Mouse (Mus musculus) heart, embryonic 16.5 days (tissue): ENCODE data around the gene Tmem201. TPM values are rescaled to one million over a fixed set of nuclear protein-coding genes. Genes with fewer than 3 reads are reported as not detected.

Experiments used
- ATAC-seq: fragments of 200-750 bp; cut with Nextera tagmentation; replicated peaks from 2 replicates; pipeline ENCODE4 v1.8.0; 2017; ENCODE audit warnings: moderate number of reproducible peaks; ENCODE audit not compliant: insufficient read depth, low FRiP score; ENCODE audit errors: extremely low read depth
- H3K27ac ChIP-seq: fragments of 300-500 bp; sonication (generic); 2 replicates; pipeline ENCODE4 v1.5.1; 2014; ENCODE audit warnings: mild to moderate bottlenecking, low read length, control low read depth, moderate library complexity
- H3K27me3 ChIP-seq: fragments of 300-500 bp; sonication (generic); 2 replicates; pipeline ENCODE4 v1.6.1; 2014; ENCODE audit warnings: low read length, mixed read lengths; ENCODE audit not compliant: control insufficient read depth, insufficient read depth
- H3K36me3 ChIP-seq: fragments of 300-500 bp; sonication (generic); 2 replicates; pipeline ENCODE4 v1.6.1; 2014; ENCODE audit not compliant: control insufficient read depth, insufficient read depth
- H3K4me1 ChIP-seq: fragments of 300-500 bp; sonication (generic); 2 replicates; pipeline ENCODE4 v1.6.1; 2014; ENCODE audit warnings: low read length, mixed read lengths; ENCODE audit not compliant: control insufficient read depth, insufficient read depth
- H3K4me2 ChIP-seq: fragments of 300-500 bp; sonication (generic); 2 replicates; pipeline ENCODE4 v1.6.1; 2014; ENCODE audit warnings: low read depth, mild to moderate bottlenecking, control low read depth, low read length
- H3K4me3 ChIP-seq: fragments of 300-500 bp; sonication (generic); 2 replicates; pipeline ENCODE4 v1.5.1; 2014; ENCODE audit warnings: mild to moderate bottlenecking, control low read depth, low read length
- H3K9ac ChIP-seq: fragments of 300-500 bp; sonication (generic); 2 replicates; pipeline ENCODE4 v1.6.1; 2014; ENCODE audit warnings: low read length, control low read depth
- H3K9me3 ChIP-seq: fragments of 300-500 bp; sonication (generic); replicated peaks from 2 replicates; pipeline ENCODE4 v1.6.1; 2016; ENCODE audit warnings: low read length; ENCODE audit not compliant: control insufficient read depth
- WGBS: fragments of 180-500 bp; shearing (Covaris S2); extraction: QIAGEN DNeasy Blood & Tissue Kit; methylation state at CpG from one replicate; pipeline ENCODE4 v1.1.7; 2014; 5-methylcytosine and 5-hydroxymethylcytosine counted together
- polyA plus RNA-seq: library from polyadenylated mRNA; unstranded; fragments of >200 nt; fragmentation: Nextera tagmentation; extraction: Ambion mirVana; gene quantifications from 2 replicates; pipeline ENCODE4 v1.2.1, GENCODE M21; 2015

The Tmem201 gene
- polyA plus RNA-seq, 1 experiment from 2014 or later, result 46.4 TPM

DNA sequence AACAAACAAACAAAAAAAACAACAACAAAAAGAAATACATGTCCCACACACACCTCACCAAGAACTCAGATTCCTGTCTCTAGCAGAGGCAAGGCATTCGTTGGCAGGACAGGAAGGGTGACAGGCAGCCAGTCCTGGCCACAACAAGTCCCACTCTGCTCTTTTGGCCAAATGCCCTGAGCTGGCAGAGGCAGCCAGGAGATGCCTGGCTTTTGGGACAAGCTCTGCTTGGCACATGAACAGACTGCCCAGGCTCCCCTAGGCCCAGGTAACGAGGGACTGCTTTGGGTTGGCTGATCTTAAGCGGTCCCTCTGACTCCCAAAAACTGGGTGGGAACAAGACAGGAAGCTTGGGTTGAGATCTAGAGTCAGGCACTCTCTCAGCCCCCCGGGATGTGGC lies 1.3 kb downstream of the Tmem201 start:
- Histone ChIP-seq H3K9me3 (no peaks in the 10 kb centered on the region), H3K27me3 (no peaks in the 10 kb centered on the region), H3K4me2 (peak overlapping the region; percentile 95), H3K36me3 (no peaks in the 10 kb centered on the region), H3K4me3 (peak overlapping the region; percentile 88), H3K4me1 (peaks cover 52% of the 10 kb centered on the region), H3K9ac (peak overlapping the region; percentile 93), H3K27ac (peak overlapping the region; percentile 86)
- WGBS, result 17% methylated on average over 4 of the region's 4 CpGs
- 0 out of 2 replicates have a peak, but pooled peaks have one; percentile 7 for ATAC-seq

DNA sequence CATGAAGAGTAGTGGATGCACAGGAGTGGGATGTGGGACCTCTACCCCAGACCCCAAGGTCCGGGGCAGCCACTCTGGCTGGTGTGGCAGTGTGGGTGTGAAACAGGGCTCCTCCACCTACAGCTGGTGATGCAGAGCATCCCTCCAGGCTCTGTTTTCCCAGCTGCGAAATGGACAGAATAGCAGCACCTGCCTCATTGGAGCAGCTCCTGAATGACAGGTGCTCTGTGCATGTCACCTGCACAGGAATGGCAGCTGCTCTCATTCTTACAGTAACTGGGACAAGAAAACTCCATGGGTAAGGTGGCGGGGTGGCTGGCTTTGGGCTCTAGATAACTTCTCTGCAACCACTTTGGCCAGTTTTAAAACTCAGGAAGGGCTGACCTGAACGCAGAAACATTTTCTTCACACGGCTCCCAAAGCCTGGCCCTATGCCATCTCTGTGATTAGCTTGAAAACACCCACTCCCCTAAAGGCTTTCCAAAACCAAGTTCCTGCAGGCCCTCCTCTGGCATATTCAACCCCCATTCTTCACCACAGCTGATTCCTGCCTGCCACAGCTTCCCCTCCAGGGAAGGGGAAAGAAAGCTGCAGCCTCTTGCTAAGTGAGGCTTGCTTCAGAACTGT lies 2.1 kb downstream of the Tmem201 start:
- Histone ChIP-seq H3K9ac (0 out of 2 replicates have a peak overlapping the region, but pooled peaks have one; percentile 5), H3K36me3 (peaks cover under 1% of the 10 kb centered on the region; the same call in 1 of the 2 replicates), H3K4me3 (no peak overlapping the region), H3K9me3 (no peaks in the 10 kb centered on the region), H3K27me3 (no peaks in the 10 kb centered on the region), H3K4me1 (peaks cover 58% of the 10 kb centered on the region), H3K4me2 (peak overlapping the region; percentile 95; the same call in 1 of the 2 replicates), H3K27ac (no peak overlapping the region; the same call in 1 of the 2 replicates)
- WGBS, result 57% methylated on average over 5 of the region's 5 CpGs
- ATAC-seq, result no peak

DNA sequence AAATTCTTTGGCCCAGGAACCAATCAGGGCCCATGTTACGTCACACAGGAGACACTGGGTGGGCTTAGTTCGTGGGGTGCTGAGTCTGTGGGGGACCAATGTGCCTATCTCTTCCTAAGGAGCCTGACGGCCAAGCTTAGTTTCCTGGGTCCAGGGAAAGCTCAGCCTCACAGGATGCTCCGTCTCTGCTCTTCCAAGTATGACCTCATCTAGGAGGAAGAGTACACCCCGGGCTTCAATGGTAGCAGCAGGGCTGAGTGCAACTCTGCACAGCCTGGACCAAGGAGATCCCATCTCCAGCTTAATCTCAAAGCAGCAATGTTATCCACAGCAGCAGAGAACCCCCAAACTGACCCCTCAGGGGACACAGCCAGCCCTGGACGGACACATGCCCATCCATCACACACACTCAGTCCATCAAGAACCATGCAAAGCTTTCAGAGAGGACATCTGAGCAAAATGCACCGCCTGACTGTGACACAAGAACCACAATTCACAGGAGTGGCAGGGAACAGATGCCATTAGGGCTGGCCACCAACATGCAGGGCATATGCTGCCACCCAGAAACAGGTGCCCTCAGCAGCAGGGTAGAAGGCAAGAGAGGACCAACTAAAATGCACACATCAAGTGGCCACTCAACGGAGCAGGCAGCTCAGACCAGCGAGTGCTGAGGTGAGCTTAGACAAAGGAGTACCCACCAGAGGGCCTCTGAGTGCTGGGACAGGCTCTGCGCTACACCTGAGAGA lies 2.9 kb downstream of the Tmem201 start:
- Histone ChIP-seq H3K4me2 (no peak overlapping the region), H3K27ac (peak overlapping the region; percentile 69; the same call in 1 of the 2 replicates), H3K9me3 (no peaks in the 10 kb centered on the region), H3K4me3 (no peak overlapping the region), H3K4me1 (peaks cover 58% of the 10 kb centered on the region), H3K36me3 (peaks cover 2% of the 10 kb centered on the region; the same call in 1 of the 2 replicates), H3K27me3 (no peaks in the 10 kb centered on the region), H3K9ac (no peak overlapping the region; the same call in 1 of the 2 replicates)
- ATAC-seq, result no peak
- 70% methylated on average over 10 of the region's 10 CpGs for WGBS

DNA sequence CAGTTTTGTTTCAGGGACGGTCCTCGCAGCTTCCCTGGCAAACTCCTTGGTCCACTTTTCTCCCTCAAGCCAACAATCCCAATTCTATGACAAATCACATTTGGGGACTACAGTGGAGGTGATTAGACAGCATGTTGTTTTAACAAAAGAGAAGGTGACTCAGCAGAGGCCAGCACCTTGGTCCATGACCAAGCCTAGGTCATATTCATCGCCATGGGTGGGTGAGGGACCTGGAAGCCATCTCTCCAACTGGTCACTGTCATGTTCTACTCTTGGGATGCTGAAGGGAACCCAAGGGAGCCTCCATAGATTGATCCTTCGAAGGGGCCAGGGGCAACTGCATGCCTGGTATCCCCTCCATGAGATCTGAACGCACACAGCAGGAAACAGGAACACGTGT lies 3.6 kb downstream of the Tmem201 start:
- H3K27ac ChIP-seq, result peak overlapping the region; percentile 69
- H3K27me3 ChIP-seq, result no peaks in the 10 kb centered on the region
- H3K9ac ChIP-seq, result peak overlapping the region; percentile 34; the same call in 1 of the 2 replicates
- peaks cover 6% of the 10 kb centered on the region for H3K36me3 ChIP-seq
- no peak for ATAC-seq
- H3K4me2 ChIP-seq, result no peak overlapping the region
- H3K9me3 ChIP-seq, result no peaks in the 10 kb centered on the region
- peaks cover 58% of the 10 kb centered on the region for H3K4me1 ChIP-seq
- 79% methylated on average over 6 of the region's 6 CpGs for WGBS
- no peak overlapping the region for H3K4me3 ChIP-seq

DNA sequence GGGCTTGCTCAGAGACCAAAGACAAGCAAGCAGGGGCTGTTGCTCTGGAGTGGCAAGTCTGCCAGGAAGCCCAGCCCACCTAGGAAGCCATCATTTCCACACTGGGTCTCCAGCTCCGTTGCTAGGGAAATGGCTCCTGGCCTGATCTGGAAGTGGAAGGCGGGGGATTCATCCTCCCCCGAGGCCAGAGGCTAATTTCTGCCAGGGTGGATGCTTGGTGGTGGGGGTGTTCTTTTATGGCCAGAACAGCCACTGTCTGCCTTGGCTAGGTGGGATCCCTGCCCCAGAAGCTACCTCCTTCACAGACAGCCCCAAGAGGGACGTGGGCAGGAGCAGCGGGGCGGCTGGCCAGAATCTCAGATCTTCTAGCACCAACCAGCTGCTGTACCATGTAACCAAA lies 4.1 kb downstream of the Tmem201 start:
- Histone ChIP-seq H3K4me3 (no peak overlapping the region), H3K4me1 (peaks cover 58% of the 10 kb centered on the region), H3K9me3 (no peaks in the 10 kb centered on the region), H3K9ac (peak overlapping the region; percentile 34; the same call in 1 of the 2 replicates), H3K4me2 (no peak overlapping the region; the same call in 1 of the 2 replicates), H3K27ac (peak overlapping the region; percentile 69), H3K36me3 (peaks cover 11% of the 10 kb centered on the region), H3K27me3 (no peaks in the 10 kb centered on the region)
- 52% methylated on average over 6 of the region's 6 CpGs for WGBS
- ATAC-seq, result no peak

DNA sequence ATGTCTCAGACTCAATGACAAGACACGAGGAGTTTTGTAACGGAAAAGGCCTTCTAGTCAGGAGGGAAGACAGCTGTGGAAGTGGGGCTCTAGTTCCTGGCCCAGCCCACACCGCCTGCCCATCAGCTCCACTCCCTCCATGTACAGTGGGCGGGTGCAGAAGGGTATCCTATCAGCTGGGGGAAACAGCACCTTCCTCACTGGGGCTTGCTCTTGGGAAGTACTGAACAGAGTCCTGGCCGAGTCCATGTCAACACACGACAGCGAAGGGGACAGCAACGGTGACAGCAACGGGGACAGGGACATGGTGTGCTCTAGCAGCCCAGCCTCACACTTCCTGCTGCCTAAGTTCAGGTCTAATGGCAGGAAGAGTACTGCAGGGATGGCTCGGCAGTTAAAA lies 5.0 kb downstream of the Tmem201 start:
- H3K4me3 ChIP-seq, result no peak overlapping the region
- 44% methylated on average over 10 of the region's 10 CpGs for WGBS
- peaks cover 16% of the 10 kb centered on the region for H3K36me3 ChIP-seq
- peak overlapping the region; percentile 52 for H3K9ac ChIP-seq
- ATAC-seq, result no peak
- H3K27ac ChIP-seq, result peak overlapping the region; percentile 66
- peaks cover 58% of the 10 kb centered on the region for H3K4me1 ChIP-seq
- no peaks in the 10 kb centered on the region for H3K9me3 ChIP-seq
- no peak overlapping the region for H3K4me2 ChIP-seq
- H3K27me3 ChIP-seq, result no peaks in the 10 kb centered on the region

DNA sequence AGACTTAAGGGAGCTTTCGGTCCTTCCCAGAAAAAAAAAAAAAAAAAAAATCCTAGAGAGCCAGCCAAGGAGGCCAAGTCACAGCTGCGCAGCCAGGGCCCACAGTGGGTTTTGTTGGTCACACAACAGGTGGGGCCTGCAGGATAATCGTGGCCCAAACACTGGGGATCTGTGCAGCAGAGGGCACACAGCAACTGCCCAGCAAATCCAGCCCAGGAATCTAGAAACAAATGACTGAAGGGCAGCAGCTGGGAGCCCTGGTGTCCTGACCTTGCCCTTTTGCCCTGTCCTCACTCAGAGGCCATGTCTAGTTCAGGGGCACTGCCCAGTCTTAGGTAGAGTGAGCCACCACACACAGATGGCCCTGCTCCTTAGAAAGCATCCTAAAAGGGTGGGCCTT lies 5.5 kb downstream of the Tmem201 start:
- H3K4me3 ChIP-seq, result no peak overlapping the region
- H3K9ac ChIP-seq, result peak overlapping the region; percentile 52
- 88% methylated on average over 3 of the region's 3 CpGs for WGBS
- H3K27me3 ChIP-seq, result no peaks in the 10 kb centered on the region
- no peak overlapping the region for H3K4me2 ChIP-seq
- H3K36me3 ChIP-seq, result peaks cover 21% of the 10 kb centered on the region
- H3K27ac ChIP-seq, result peak overlapping the region; percentile 66
- H3K4me1 ChIP-seq, result peaks cover 58% of the 10 kb centered on the region
- no peaks in the 10 kb centered on the region for H3K9me3 ChIP-seq
- no peak for ATAC-seq

DNA sequence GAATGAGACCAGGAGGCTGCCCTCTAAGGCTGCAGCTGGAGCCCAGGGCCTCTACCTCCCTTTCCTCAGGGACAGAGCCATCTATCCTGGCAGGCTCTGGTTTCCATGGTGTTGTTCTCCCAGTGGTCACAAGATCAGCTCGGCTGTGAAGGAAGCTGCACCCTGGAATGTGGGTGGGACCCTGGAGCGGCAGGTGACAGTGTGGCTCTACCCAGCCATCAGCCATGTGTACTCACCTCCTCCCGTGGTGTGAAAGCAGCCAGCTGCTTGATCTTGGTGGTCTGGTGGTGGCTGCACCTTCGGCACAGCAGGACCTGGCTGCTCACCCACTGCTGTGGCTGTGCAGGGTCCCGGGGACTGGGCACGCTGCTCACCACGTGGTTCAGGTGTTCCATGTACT lies 7.0 kb downstream of the Tmem201 start:
- peak overlapping the region; percentile 1; the same call in 1 of the 2 replicates for H3K4me2 ChIP-seq

DNA sequence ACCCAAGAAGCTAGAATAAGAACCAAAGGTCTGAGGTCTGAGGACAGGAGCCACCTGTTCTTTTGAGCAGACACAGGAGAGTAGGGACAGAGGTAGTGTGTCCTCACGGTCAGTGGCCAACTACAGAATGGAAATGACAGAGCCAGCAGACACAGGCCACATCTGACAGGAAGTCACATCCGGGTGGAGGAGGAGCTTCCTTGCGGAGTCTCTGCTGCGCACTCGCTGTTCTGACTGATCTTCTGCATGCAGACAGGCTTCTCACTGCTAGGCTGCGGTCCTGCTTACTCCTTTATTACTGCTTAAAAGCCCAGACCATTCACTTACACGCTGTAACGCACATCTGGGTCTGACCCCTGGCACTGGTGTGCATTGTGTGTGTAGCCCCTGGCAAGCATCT lies 9.0 kb downstream of the Tmem201 start:
- WGBS, result 69% methylated on average over 8 of the region's 8 CpGs
- H3K27ac ChIP-seq, result no peak overlapping the region
- peaks cover 25% of the 10 kb centered on the region for H3K4me1 ChIP-seq

More for the DNA sequence above, 7.0 kb downstream of the Tmem201 start:
- Histone ChIP-seq H3K36me3 (peaks cover 30% of the 10 kb centered on the region), H3K9me3 (no peaks in the 10 kb centered on the region), H3K9ac (no peak overlapping the region), H3K27ac (peak overlapping the region; percentile 17), H3K4me3 (no peak overlapping the region), H3K4me1 (peaks cover 45% of the 10 kb centered on the region), H3K27me3 (no peaks in the 10 kb centered on the region)
- 54% methylated on average over 7 of the region's 7 CpGs for WGBS
- ATAC-seq, result no peak

More for the DNA sequence above, 9.0 kb downstream of the Tmem201 start:
- ATAC-seq, result no peak
- Histone ChIP-seq H3K4me2 (no peak overlapping the region), H3K9me3 (no peaks in the 10 kb centered on the region), H3K9ac (no peak overlapping the region), H3K27me3 (no peaks in the 10 kb centered on the region), H3K36me3 (peaks cover 37% of the 10 kb centered on the region), H3K4me3 (no peak overlapping the region)
